Mouse (Mus musculus) layer of hippocampus, adult 9-11 months (tissue): Measurements from ENCODE around the gene Fbxw10.

Source experiments
- DNase-seq: peaks from one replicate; pipeline ENCODE4 v3.0.0; 2022

Fbxw10 gene

GRCm38 (mm10) chr11:62845730-62846129 is 1.1 kb upstream of the Fbxw10 start:
- no peak for DNase-seq

- DNase-seq: peak; percentile 20
Measured at GRCm38 (mm10) chr11:62847655-62848191, 854 bp downstream of the Fbxw10 start.

GRCm38 (mm10) chr11:62848301-62848700 is 1.4 kb downstream of the Fbxw10 start:
- DNase-seq: no peak

- no peak for DNase-seq
Measured at GRCm38 (mm10) chr11:62851199-62851598, 4.3 kb downstream of the Fbxw10 start.

DNA sequence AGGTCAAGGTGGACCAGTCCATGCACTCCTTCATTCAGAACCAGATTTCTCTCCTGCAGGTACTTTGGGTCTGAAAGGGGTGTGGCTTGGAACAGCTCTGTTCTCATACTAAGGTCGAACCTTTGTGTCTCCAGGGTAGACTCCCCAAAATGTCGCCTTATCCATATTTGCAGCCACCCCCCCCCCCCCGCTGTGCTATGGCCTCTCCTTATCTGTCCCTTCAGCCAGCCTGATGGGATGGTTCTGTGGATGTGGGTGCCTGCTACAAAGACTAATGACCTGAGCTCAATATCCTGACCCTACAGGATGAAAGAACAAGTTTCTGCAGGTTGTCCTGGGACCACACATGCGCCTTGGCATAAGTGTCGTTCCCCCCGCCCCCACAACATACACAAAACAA is 6.5 kb downstream of the Fbxw10 start:
- DNase-seq: no peak

DNA sequence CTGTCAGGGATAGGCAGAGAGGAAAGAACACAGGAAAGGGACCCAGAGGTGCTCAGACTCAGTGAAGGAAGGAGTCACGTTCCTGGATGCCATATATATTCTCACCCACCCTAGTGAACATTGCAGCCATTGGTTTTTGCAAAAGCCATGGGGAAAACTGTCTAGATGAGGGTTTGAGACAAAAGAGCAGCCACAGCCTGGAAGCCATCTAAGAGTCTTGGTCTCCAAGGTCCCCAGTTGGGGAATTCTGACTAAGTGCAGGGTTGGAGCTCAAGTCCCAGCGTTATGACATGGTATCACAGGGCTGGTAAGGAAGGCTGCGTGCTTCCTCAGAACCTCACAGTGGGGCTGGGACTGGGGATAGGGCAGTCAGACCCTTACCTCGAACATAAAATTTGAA is 18.7 kb downstream of the Fbxw10 start:
- no peak for DNase-seq

DNA sequence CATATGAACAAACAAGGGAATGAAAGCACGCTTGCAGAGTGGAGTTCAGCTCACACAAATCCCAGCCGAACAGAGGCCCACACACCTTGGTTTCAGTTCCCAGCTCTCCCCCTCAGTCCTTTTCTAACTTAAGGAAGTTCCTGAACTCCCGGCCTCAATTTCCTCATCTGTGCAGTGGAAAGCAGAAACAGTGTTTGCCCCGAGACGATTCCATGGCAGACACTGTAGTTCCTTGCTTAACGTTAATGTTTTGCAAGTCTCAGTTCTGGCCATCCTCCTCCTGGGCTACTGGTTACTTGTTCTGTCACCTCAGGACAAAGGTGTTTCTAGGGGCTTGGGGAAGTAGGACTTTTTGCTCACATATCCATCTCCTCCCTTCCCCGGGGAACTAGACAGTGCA is 19.8 kb downstream of the Fbxw10 start:
- DNase-seq: no peak

DNA sequence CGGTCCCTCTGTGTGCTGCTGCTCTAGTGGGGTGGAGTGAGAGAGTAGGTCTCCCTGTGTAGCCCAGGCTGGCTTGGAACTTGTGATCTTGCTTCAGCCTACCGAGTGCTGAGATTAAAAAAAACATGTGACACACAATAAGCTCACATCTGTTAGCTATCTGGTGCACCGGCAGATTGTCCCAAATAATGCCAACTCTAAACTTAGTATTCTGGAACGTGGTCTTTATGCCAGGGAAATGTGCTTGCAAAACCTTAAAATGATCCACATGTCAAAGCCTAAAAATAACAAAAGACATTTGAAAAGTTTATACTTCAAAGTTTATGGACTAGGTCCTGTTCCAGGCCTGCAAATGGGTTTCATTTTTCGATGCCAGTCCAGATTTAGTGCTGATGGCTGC is 22.3 kb downstream of the Fbxw10 start:
- DNase-seq: peak; percentile 63

DNA sequence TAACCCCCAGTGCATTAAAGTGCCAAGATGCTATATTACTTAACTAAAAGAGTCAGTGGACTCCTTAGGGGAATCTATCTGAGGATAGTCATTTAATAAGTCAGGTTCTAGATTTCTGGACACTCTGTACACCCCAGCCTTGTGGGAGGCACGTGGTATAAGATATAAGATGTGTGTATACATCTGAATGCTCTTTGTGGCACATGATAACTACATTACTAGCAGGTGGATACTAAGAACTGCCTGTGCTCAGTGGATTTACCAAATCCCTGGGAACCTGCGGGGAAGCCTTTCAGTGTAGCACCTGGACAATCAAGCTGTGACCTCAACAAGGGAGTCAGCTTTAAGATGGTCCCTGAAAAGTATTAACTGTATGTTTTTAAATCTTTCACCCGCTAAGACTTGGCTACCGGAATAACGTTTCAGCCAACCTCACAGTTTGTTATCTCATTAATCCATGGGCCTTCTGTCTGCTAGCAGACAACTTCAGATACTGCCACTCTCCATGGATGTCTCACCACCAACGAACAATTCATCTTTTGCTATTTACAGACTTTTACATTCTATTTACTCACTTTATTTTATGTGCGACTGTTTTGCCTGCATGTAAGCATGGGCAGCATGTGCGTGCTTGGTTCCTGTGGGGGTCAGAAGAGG is 23.0 kb downstream of the Fbxw10 start:
- DNase-seq: no peak

DNA sequence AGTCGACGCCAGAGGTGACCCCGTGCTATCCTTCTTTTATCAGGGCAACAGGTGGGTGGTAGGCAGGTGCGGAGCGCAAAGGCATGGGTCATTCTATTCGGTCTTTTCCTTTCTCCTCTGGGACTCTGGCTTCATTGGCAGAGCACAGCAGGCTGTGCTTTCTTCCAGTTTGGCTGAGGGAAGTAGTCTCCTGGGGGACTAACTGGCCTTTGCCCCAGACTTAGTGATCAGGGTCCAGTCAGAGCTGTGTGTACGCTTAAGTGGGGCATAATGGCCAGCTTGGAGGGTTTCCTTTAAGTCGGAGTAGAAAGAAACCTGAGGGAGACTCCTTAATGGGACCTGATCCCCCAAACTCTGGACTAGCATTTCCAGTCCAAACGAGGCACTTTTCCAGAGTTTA is 26.6 kb downstream of the Fbxw10 start:
- no peak for DNase-seq

- no peak for DNase-seq
Measured at GRCm38 (mm10) chr11:62875696-62876095, 28.8 kb downstream of the Fbxw10 start.

DNA sequence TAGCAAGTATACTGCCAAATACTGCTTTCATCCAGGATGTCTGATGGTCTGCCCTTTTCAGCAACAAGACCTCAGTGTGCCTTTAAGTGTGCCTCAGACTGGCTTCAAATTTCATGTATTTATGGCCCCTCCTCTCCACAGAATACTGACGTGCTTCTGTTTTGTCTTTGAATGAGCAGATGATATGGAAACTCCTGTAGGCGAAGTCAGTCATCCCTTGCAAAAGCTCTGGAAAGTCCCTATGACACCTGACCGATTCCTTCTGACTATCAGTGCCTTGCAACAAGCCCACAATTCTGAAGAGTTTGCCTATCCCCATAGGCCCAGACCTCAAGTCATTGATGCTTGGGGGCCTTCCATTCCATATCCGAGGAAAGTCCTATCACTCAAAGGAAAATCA is 29.6 kb downstream of the Fbxw10 start:
- DNase-seq: no peak

- DNase-seq: no peak
Measured at GRCm38 (mm10) chr11:62877391-62877790, 30.5 kb downstream of the Fbxw10 start.

- no peak for DNase-seq
Measured at GRCm38 (mm10) chr11:62878728-62879127, 31.9 kb downstream of the Fbxw10 start.

- DNase-seq: peak; percentile 98
Measured at GRCm38 (mm10) chr11:62879220-62880048, 32.6 kb downstream of the Fbxw10 start, which contains the start of gene Tvp23b. Gene Tvp23b (plus strand): TSS chr11:62879455.

DNA sequence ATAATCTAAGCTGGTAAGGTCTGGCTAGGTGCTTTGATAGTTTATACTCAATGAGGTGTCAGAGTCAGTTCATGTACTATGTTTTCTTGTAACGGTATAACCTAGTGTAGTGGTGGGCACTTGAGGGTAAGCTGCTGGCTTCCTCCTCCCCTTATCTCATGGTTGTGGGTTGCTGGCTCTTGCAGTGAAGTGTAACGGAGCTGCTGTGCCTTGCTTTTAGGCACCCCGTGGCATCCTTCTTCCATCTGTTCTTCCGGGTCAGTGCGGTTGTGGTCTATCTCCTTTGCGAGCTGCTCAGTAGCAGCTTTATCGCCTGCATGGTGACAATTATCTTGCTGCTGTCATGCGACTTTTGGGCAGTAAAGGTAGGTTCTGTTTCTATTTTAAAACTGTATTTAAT is 36.5 kb downstream of the Fbxw10 start:
- DNase-seq: no peak

GRCm38 (mm10) chr11:62885323-62885722 is 38.5 kb downstream of the Fbxw10 start:
- DNase-seq: no peak

DNA sequence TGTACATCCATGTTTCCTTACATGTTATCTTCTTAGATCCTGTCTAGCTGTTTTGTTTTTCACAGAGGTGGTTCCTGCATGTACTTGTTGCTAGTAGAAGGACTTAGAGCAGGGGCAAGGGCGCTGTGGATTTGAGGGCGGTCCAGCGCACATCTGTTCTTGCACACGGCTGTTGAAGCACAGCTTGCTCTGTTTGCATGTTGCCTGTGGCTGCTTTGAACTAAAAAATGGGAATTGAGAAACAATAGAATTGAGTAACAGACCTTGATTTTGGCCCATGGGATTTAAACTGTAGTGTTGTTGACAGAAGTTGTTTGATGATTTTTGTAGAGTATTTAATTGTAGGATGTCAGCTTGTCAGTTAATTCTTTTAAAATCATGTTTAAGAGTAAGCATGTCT is 43.9 kb downstream of the Fbxw10 start:
- DNase-seq: no peak

DNA sequence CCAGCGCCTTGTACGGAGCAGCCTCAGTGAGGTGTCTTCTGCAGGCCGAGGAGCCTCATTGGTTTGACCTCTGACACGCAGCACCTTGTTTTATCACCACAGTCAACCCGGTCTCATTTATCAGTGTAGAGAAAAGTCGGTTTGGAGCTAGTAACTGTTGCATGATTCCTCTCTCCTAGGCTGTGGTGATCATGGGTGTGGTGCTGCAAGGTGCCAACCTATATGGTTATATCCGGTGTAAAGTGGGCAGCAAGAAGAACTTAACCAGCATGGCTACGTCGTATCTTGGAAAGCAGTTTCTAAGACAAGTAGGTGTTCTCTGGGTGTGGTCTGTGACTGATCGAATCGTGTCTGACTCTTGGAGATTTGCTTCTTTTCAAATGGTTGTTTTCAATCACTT is 44.9 kb downstream of the Fbxw10 start:
- no peak for DNase-seq

- DNase-seq: peak; percentile 82
Measured at GRCm38 (mm10) chr11:62901699-62902323, 54.9 kb downstream of the Fbxw10 start.

DNA sequence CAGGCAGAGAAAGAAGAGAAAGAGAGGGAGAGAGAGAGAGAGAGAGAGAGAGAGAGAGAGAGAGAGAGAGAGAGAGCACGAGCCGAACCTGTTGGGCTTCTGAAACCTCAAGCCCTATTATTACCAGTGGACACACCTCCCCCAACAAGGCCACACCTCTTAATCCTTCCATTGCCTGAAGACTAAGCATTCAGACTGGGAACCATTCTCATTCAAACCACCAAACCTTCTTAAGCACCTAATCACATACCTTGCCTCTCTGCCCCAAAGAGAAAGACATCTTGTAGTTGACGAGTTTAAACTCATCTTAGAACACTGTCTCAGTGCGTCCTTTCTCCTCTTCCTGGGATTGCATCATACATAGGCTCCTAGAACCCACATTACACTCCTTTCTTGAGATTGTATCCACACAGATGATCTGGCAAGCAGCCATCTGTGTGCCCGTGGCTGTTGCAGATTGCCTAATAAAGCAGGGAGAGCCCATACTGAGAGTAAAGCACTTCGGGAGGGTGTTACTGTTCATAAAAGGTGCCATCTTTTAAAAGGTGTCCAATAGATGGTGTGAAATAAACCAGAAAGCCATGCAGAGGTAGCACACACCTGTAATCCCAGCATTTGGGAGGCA is 57.1 kb downstream of the Fbxw10 start:
- DNase-seq: no peak

- no peak for DNase-seq
Measured at GRCm38 (mm10) chr11:62909720-62910306, 62.9 kb downstream of the Fbxw10 start.

GRCm38 (mm10) chr11:62911362-62911761 is 64.5 kb downstream of the Fbxw10 start:
- DNase-seq: peak; percentile 17
